Mouse (Mus musculus) intestine, embryonic 14.5 days (tissue): ENCODE results near the gene Vps13a. TPM values are rescaled to one million over a fixed set of nuclear protein-coding genes. Genes with fewer than 3 reads are reported as not detected.
"Not testable (repeated sequence)": the region's sequence is repeated elsewhere in the genome, so short reads cannot be mapped to it uniquely, and the experiment has no call there.

ENCODE experiments used
- ATAC-seq: fragments of 200-750 bp; cut with Nextera tagmentation; replicated peaks from 2 replicates; pipeline ENCODE4 v1.8.0; 2017; ENCODE audit warnings: low read depth, moderate number of reproducible peaks, moderate TSS enrichment, moderate library complexity; ENCODE audit not compliant: low FRiP score, low TSS enrichment
- DNase-seq: peaks from one replicate; pipeline ENCODE4 v3.0.0-alpha.2; 2018; ENCODE audit warnings: low spot score
- H3K27ac ChIP-seq: fragments of 300-500 bp; sonication (generic); 2 replicates; pipeline ENCODE4 v1.5.1; 2014; ENCODE audit warnings: low read depth, mild to moderate bottlenecking, control low read depth
- H3K27me3 ChIP-seq: fragments of 300-500 bp; sonication (generic); replicated peaks from 2 replicates; pipeline ENCODE4 v1.6.1; 2014; ENCODE audit warnings: low read length, control low read depth; ENCODE audit not compliant: control insufficient read depth, insufficient read depth
- H3K36me3 ChIP-seq: fragments of 300-500 bp; sonication (generic); 2 replicates; pipeline ENCODE4 v1.6.1; 2014; ENCODE audit warnings: low read length, control low read depth; ENCODE audit not compliant: control insufficient read depth, insufficient read depth
- H3K4me1 ChIP-seq: fragments of 300-500 bp; sonication (generic); replicated peaks from 2 replicates; pipeline ENCODE4 v1.6.1; 2014; ENCODE audit warnings: low read length, control low read depth, mixed read lengths; ENCODE audit not compliant: control insufficient read depth, insufficient read depth
- H3K4me2 ChIP-seq: fragments of 300-500 bp; sonication (generic); 2 replicates; pipeline ENCODE4 v1.6.1; 2014; ENCODE audit warnings: low read length
- H3K4me3 ChIP-seq: fragments of 300-500 bp; sonication (generic); 2 replicates; pipeline ENCODE4 v1.5.1; 2014; ENCODE audit warnings: low read depth, low read length, control low read depth, mixed read lengths
- H3K9ac ChIP-seq: fragments of 300-500 bp; sonication (generic); 2 replicates; pipeline ENCODE4 v1.6.1; 2014; ENCODE audit warnings: mild to moderate bottlenecking, low read length
- H3K9me3 ChIP-seq: fragments of 300-500 bp; sonication (generic); 2 replicates; pipeline ENCODE4 v1.6.1; 2016; ENCODE audit warnings: low read length, control low read depth; ENCODE audit not compliant: control insufficient read depth
- WGBS: fragments of 180-500 bp; shearing (Covaris S2); extraction: QIAGEN DNeasy Blood & Tissue Kit; methylation state at CpG from one replicate; pipeline ENCODE4 v1.1.7; 2014; 5-methylcytosine and 5-hydroxymethylcytosine counted together
- polyA plus RNA-seq: library from polyadenylated mRNA; unstranded; fragments of >200 nt; fragmentation: Nextera tagmentation; extraction: Ambion mirVana; gene quantifications from 2 replicates; pipeline ENCODE4 v1.2.1, GENCODE M21; 2014

Vps13a gene
- polyA plus RNA-seq, 1 experiment from 2014 or later = 16.3 TPM

DNA sequence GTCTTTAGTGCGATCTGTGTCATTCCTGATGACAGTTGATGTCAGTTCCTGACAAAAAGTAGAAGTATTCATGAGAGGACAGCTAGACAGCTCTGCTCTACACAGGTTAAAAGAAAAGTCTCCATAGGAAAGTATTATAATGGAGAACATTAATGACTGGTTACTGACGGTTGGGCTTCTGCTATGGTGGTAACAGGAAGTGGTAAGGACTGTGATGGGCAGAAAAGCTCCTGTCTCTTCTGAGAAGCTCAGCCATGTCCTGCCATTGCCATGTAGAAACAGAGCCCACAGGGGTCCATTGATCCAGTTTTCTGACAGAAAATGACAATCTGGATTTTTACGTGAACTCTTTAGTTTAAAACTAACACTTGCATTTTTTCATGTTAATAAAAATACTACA, 21.4 kb upstream of the Vps13a start:
- 77% methylated on average over 3 of the region's 3 CpGs for WGBS
- DNase-seq (no peak), ATAC-seq (no peak)
- no peak overlapping the region for H3K9ac ChIP-seq
- H3K9me3 ChIP-seq = no peaks in the 10 kb centered on the region
- H3K4me2 ChIP-seq = no peak overlapping the region
- H3K27ac ChIP-seq = no peak overlapping the region
- no peaks in the 10 kb centered on the region for H3K27me3 ChIP-seq
- H3K36me3 ChIP-seq = no peaks in the 10 kb centered on the region
- no peak overlapping the region for H3K4me3 ChIP-seq
- H3K4me1 ChIP-seq = no peaks in the 10 kb centered on the region

DNA sequence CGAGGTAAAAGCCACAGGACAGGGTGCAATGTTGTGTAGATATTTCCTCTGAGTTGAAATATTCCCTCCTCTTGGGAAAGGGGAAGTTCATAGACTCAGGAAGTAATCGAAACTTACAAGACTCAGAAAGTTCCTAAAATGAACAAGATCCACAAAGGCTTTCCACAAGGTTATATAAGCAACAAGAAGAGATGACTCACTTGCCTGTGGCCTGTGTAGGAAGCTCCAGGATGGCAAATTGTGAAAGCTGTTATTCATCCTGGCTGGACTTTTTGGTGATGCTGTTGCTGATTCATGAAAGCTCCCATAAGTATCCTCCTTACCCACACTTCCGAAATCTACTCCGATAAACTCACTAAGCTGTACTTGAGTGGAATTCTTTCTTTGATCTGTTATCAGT, 17.2 kb upstream of the Vps13a start:
- H3K9me3 ChIP-seq = no peaks in the 10 kb centered on the region
- H3K4me3 ChIP-seq = no peak overlapping the region
- H3K4me1 ChIP-seq = no peaks in the 10 kb centered on the region
- no peaks in the 10 kb centered on the region for H3K36me3 ChIP-seq
- DNase-seq (no peak), ATAC-seq (no peak)
- no peak overlapping the region for H3K9ac ChIP-seq
- no peak overlapping the region for H3K4me2 ChIP-seq
- whole genome bisulfite sequencing = 80% methylated on average over 4 of the region's 4 CpGs
- H3K27ac ChIP-seq = no peak overlapping the region
- no peaks in the 10 kb centered on the region for H3K27me3 ChIP-seq

DNA sequence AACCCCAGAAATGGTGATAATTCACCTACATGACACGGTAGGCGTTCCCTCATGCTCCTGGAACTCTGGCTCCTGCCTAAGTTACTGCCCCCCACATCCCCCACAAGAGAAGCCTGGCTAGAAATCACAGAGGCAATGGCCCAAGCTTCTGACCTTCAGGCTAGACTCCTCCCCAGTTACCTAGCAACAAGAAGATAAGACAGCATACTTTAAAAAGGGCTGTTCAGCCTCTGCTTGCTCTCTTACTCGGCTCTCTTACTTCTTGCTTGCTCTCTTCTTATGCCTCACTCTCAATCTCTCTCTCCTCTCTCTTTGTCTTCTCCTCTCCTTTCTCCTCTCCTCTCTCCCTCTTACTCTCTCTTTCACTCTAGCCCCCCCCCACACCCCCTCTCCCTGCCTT, 13.8 kb upstream of the Vps13a start:
- not testable (repeated sequence) for H3K9ac ChIP-seq, DNase-seq, H3K36me3 ChIP-seq, ATAC-seq, H3K27me3 ChIP-seq, H3K4me2 ChIP-seq, H3K4me1 ChIP-seq, H3K9me3 ChIP-seq, H3K4me3 ChIP-seq, H3K27ac ChIP-seq
- 79% methylated on average over 3 of the region's 3 CpGs for WGBS

DNA sequence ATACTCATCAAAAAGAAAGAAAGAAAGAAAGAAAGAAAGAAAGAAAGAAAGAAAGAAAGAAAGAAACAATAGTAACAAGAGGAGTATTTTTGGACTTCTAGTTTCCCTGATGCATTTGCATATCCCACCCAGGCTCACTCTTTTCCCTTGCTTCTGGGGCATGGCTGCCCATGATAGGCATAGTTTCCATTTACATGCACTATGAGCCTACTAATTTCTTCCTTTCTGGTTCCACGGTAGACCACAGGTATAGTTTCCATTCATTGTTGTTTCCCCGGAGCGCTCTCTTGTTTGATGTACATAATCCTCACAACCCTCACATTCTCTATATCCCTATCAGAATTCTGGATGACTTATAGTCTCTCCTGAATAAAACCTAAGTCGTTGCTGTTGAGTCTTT, 9.2 kb upstream of the Vps13a start:
- Histone ChIP-seq H3K4me2 (no peak overlapping the region), H3K27me3 (no peaks in the 10 kb centered on the region), H3K9ac (no peak overlapping the region), H3K9me3 (no peaks in the 10 kb centered on the region), H3K36me3 (no peaks in the 10 kb centered on the region), H3K4me3 (no peak overlapping the region), H3K27ac (no peak overlapping the region), H3K4me1 (no peaks in the 10 kb centered on the region)
- DNase-seq = no peak
- 81% methylated on average over 4 of the region's 4 CpGs for WGBS
- no peak for ATAC-seq

DNA sequence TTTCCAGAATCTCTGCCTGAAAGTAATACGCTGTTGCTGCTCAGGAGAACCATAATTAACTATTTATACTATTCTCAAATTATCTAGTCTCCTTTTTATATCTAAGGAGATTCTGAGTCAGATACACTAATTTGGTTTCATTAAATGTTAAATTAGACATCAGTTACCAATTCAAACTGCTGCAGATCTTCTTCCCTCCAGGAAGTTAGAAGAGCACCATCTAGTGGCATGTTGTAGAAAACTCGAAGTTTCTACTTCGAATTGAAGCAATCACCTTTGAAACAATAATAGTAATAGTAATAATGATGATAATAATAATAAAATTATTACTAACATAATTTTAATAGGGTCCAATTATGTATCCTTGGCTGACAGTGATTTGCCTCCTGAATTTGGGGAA, 4.1 kb upstream of the Vps13a start:
- H3K4me1 ChIP-seq = peaks cover 4% of the 10 kb centered on the region; the same call in 1 of the 2 replicates
- H3K9me3 ChIP-seq = no peaks in the 10 kb centered on the region
- 25% methylated on average over 3 of the region's 3 CpGs for WGBS
- no peak for DNase-seq
- H3K4me2 ChIP-seq = no peak overlapping the region
- H3K4me3 ChIP-seq = no peak overlapping the region
- H3K36me3 ChIP-seq = no peaks in the 10 kb centered on the region
- H3K9ac ChIP-seq = no peak overlapping the region
- H3K27ac ChIP-seq = no peak overlapping the region
- 0 out of 2 replicates have a peak, but pooled peaks cover 5% of the 10 kb centered on the region for H3K27me3 ChIP-seq
- no peak for ATAC-seq

DNA sequence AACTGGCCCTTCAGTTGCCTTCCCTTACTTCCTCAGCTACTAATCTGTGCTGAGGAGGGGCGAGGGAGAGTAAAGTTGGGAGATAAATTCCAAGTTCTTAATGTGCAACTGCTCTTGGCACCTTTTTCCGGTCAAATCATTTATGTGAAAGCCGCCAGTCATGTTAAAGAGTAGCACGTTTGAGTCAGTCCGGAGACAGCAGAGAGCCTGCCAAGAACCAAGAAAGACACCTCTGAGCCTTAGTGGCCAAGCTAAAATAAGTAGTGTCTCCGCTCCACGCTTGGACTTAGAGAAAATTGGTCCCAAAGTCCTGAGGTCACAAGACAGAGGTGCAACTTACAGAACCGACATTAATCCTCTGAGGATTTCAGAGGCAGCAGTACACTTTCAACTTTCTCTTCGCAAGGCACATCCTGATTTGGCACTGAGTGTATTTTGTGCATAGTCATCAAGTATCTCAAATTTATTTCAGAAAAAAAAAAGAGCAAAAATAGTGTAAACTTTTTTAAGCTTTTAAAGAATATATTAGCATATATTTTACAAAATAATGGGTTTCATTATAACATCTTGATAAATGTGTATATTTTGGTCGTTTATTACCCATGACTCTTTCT, 780 bp upstream of the Vps13a start:
- H3K9ac ChIP-seq = peak overlapping the region; percentile 43
- no peaks in the 10 kb centered on the region for H3K9me3 ChIP-seq
- 0 out of 2 replicates have a peak, but pooled peaks have one; percentile 3 for ATAC-seq
- WGBS = 12% methylated on average over 10 of the region's 10 CpGs
- no peak for DNase-seq
- peak overlapping the region; percentile 80 for H3K4me2 ChIP-seq
- H3K4me3 ChIP-seq = peak overlapping the region; percentile 55
- H3K27me3 ChIP-seq = 0 out of 2 replicates have a peak, but pooled peaks cover 5% of the 10 kb centered on the region
- peaks cover 9% of the 10 kb centered on the region; the same call in 1 of the 2 replicates for H3K4me1 ChIP-seq
- H3K27ac ChIP-seq = no peak overlapping the region; the same call in 1 of the 2 replicates
- no peaks in the 10 kb centered on the region for H3K36me3 ChIP-seq

DNA sequence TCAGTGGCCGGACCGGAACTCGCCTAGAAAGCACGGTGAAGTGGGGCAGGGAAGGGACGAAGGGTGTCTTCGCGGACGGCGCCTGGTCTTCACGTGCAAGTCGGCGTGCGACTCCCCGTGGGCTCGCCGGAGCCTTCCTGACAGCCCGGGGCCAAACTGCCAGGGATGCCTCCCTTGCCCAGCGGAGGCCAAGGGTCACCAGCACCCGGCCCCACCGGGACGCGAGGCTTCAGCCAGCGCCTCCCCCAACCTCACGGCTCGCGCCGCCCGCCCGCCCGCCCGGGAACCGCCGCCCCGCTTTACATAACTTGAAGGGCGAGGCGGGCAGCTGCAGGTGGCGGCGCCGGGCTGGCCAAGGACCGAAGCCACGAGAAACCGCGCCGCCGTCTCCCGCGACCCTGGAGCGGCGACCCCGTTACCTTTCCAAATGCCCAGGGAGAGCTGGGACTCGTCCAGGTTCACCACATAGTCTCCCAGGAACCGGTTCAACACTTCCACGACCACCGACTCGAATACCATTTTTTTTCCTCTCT, 416 bp downstream of the Vps13a start:
- under 1% methylated on average over 52 of the region's 55 CpGs for WGBS
- H3K27ac ChIP-seq = no peak overlapping the region

DNA sequence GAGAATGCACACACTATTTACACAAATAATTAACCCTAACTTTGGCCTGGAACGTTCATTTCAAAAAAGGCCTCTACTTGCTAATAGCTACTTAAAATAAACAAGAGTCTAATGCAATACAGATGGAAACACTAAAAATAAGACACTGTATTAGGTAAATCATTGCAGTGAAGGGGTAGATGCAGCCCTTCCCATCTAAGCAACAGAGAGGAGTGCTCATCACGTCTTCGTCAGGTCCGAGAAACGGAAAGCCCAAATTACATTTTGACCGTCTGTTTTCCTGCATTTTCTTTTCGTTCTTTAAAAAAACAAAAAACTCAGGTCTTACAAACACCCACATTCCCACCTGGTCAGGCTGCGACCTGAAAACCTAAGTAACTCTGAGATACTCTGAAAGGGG, 947 bp downstream of the Vps13a start:
- Histone ChIP-seq H3K27ac (no peak overlapping the region), H3K27me3 (0 out of 2 replicates have a peak, but pooled peaks cover 5% of the 10 kb centered on the region), H3K36me3 (no peaks in the 10 kb centered on the region), H3K4me3 (peak overlapping the region; percentile 55), H3K9me3 (no peaks in the 10 kb centered on the region), H3K4me2 (peak overlapping the region; percentile 80), H3K9ac (no peak overlapping the region), H3K4me1 (peaks cover 9% of the 10 kb centered on the region; the same call in 1 of the 2 replicates)
- 13% methylated on average over 8 of the region's 8 CpGs for WGBS
- DNase-seq = no peak
- no peak for ATAC-seq

More for the DNA sequence above, 416 bp downstream of the Vps13a start:
- DNase-seq = no peak
- peak; percentile 69 for ATAC-seq
- Histone ChIP-seq H3K9ac (peak overlapping the region; percentile 49), H3K36me3 (no peaks in the 10 kb centered on the region), H3K4me1 (peaks cover 9% of the 10 kb centered on the region; the same call in 1 of the 2 replicates), H3K4me3 (peak overlapping the region; percentile 55), H3K4me2 (peak overlapping the region; percentile 80), H3K9me3 (no peaks in the 10 kb centered on the region), H3K27me3 (0 out of 2 replicates have a peak, but pooled peaks cover 5% of the 10 kb centered on the region)

DNA sequence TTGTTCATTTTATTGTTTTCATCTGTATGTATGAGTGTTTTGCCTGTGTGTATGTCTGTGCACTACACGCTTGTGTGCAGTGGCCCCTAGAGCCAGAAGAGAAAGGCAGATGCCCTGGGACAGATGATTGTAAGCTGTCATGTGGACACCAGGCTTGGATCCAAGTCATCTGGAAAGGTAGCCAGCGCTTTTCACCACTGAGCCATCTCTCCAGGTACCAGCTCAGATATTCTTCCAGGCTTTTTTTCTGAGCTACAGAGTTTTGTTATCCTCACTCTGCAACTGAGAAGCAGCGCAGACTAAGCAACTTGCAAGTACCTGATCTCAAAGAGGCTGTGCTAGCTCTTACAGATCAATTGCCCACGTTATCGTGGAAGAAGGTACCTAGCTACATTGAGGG, 1.5 kb downstream of the Vps13a start:
- ATAC-seq = no peak
- H3K9me3 ChIP-seq = no peaks in the 10 kb centered on the region
- WGBS = 72% methylated on average over 5 of the region's 5 CpGs
- no peaks in the 10 kb centered on the region for H3K36me3 ChIP-seq
- 0 out of 2 replicates have a peak, but pooled peaks cover 5% of the 10 kb centered on the region for H3K27me3 ChIP-seq
- H3K4me2 ChIP-seq = peak overlapping the region; percentile 80; the same call in 1 of the 2 replicates
- peak overlapping the region; percentile 55; the same call in 1 of the 2 replicates for H3K4me3 ChIP-seq
- no peak for DNase-seq
- H3K4me1 ChIP-seq = peaks cover 9% of the 10 kb centered on the region; the same call in 1 of the 2 replicates
- H3K27ac ChIP-seq = no peak overlapping the region
- no peak overlapping the region for H3K9ac ChIP-seq
